Mouse (Mus musculus) kidney, adult 2 months (tissue): ENCODE data around the gene Tmem95. TPM values are rescaled to one million over a fixed set of nuclear protein-coding genes. Genes with fewer than 3 reads are reported as not detected.

ENCODE experiments used
- DNase-seq: peaks from one replicate; pipeline ENCODE4 v3.0.0; 2021
- H3K27ac ChIP-seq: fragments of 200-500 bp; 2 replicates; pipeline ENCODE4 v1.5.1; 2012; ENCODE audit warnings: low read depth, low read length, control low read depth, inconsistent platforms; ENCODE audit not compliant: insufficient read depth
- H3K27me3 ChIP-seq: fragments of 200-500 bp; replicated peaks from 2 replicates; pipeline ENCODE4 v1.6.1; 2012; ENCODE audit warnings: mild to moderate bottlenecking, moderate library complexity, low read length, inconsistent platforms; ENCODE audit not compliant: control insufficient read depth, insufficient read depth
- H3K36me3 ChIP-seq: fragments of 200-500 bp; 2 replicates; pipeline ENCODE4 v1.6.1; 2012; ENCODE audit warnings: mild to moderate bottlenecking, moderate library complexity, low read length, inconsistent platforms; ENCODE audit not compliant: control insufficient read depth, insufficient read depth
- H3K4me1 ChIP-seq: fragments of 200-500 bp; 2 replicates; pipeline ENCODE4 v1.6.1; 2011; ENCODE audit warnings: low read length; ENCODE audit not compliant: control insufficient read depth, insufficient read depth
- H3K4me3 ChIP-seq: fragments of 200-500 bp; 2 replicates; pipeline ENCODE4 v1.5.1; 2011; ENCODE audit warnings: mild to moderate bottlenecking, low read depth, low read length, control low read depth; ENCODE audit not compliant: insufficient read depth
- CTCF ChIP-seq: fragments of 200-500 bp; conservative IDR thresholded peaks from 2 replicates; pipeline ENCODE4 v1.5.1; 2011; ENCODE audit warnings: low read depth, mild to moderate bottlenecking, control low read depth, low read length, moderate library complexity, mixed read lengths; ENCODE audit not compliant: insufficient read depth, insufficient read length
- POLR2A ChIP-seq: fragments of 200-500 bp; IDR thresholded peaks from one replicate; pipeline ENCODE4 v1.6.1; 2011; ENCODE audit warnings: low read depth, low read length, control low read depth
- WGBS: fragments of 180-500 bp; shearing (Covaris S2); methylation state at CpG from one replicate; pipeline ENCODE4 v1.1.7; 2018; 5-methylcytosine and 5-hydroxymethylcytosine counted together
- polyA plus RNA-seq: library from polyadenylated mRNA; depleted of rRNA; stranded (reverse); fragments of >200 nt; gene quantifications from 2 replicates; pipeline ENCODE4 v1.2.3, GENCODE M21; 2012

Tmem95 gene
- polyA plus RNA-seq, 1 experiment = not detected

- Histone ChIP-seq H3K4me3 (peak within 1 kb of the TSS; percentile 67), H3K27ac (peak within 1 kb of the TSS; percentile 96), H3K36me3 (no peaks in the 10 kb centered on the region), H3K4me1 (peaks cover 3% of the 10 kb centered on the region; the same call in 1 of the 2 replicates), H3K27me3 (no peaks in the 10 kb centered on the region)
- peak; percentile 97 for DNase-seq
- TF ChIP-seq CTCF = no peak
- TF ChIP-seq POLR2A = peak; percentile 59
- under 1% methylated on average over 38 of the region's 38 CpGs for WGBS
Measured at GRCm38 (mm10) chr11:69900471-69901405, 22.9 kb upstream of the Tmem95 start, which contains the start of the genes 2810408A11Rik and Neurl4. Gene 2810408A11Rik (minus strand): TSS chr11:69900987. Gene Neurl4 (plus strand): TSS chr11:69901072.

DNA sequence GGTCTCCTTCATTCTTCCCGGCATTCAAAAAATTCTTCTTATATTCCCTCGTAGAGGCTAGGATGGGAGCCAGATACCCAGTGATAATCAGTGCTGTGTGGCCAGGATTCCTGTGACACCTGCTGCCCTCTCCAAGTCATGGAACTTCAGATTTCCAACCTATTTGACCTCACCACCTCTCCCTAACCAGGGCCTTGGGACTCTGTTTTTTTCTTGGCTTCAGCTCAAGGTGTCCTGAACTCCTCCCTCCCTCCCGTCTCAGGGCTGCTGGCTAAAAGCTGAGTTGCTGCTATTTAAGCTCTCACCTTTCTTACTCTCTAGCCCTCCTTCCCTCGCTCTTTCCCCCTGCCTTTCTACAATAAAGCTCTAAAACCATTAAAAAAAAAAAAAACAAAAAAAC, 22.1 kb upstream of the Tmem95 start:
- Histone ChIP-seq H3K27ac (no peak overlapping the region), H3K4me1 (peaks cover 3% of the 10 kb centered on the region; the same call in 1 of the 2 replicates), H3K4me3 (no peak overlapping the region), H3K36me3 (no peaks in the 10 kb centered on the region), H3K27me3 (no peaks in the 10 kb centered on the region)
- WGBS = 19% methylated on average over 4 of the region's 4 CpGs
- TF ChIP-seq CTCF (no peak), POLR2A (no peak)
- peak; percentile 66 for DNase-seq

DNA sequence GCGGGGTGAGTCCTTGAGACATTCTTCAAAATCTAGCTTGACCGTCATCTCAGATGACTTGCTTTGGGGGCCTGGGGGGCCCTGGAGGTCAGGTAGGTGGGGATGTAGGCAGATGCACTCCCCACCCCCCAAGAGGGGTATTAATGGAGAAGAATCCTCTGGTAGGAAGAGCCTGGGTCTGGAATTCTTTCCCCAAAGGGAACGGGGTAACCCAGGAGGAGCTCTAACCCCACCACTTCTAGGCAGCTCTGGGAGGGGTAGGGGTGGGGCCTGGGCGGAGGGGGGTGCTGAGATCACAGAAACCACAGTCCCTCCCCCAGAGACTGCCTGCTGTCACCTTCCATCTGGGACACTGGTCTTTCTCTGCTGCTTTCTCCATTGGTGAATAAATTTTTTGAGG, 17.5 kb upstream of the Tmem95 start, which contains the start of gene Acap1:
Gene Acap1 (minus strand): TSS at position 249 of the 400 bp plus-strand sequence.
- H3K27ac ChIP-seq = no peak within 1 kb of the TSS
- H3K4me3 ChIP-seq = no peak within 1 kb of the TSS
- no peaks in the 10 kb centered on the region for H3K27me3 ChIP-seq
- DNase-seq = no peak
- WGBS = 76% methylated on average over 4 of the region's 4 CpGs
- H3K36me3 ChIP-seq = no peaks in the 10 kb centered on the region
- TF ChIP-seq CTCF (no peak), POLR2A (no peak)
- peaks cover 3% of the 10 kb centered on the region; the same call in 1 of the 2 replicates for H3K4me1 ChIP-seq

DNA sequence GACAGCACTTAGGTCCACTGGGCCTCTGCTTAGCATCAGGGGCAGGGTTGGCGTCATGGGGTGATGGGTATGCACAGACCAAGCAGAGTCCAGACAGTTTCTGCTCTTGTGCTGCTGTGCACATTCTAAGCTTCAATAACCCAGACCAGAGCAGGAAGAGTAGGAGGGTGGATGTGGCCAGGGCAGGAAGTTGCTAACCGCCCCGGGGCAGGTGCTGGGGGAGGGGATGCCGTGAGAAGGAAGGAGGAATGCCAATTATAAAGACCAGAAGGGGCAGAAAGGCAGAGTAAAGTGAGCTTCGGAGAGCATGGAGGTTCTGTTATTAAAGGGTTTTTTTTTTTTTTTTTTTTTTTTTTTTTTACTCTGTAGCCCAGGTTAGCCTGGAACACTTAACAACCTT, 16.9 kb upstream of the Tmem95 start:
- TF ChIP-seq POLR2A (no peak), CTCF (no peak)
- Histone ChIP-seq H3K27me3 (no peaks in the 10 kb centered on the region), H3K27ac (no peak overlapping the region), H3K36me3 (no peaks in the 10 kb centered on the region), H3K4me3 (no peak overlapping the region), H3K4me1 (0 out of 2 replicates have a peak, but pooled peaks cover under 1% of the 10 kb centered on the region)
- WGBS = 61% methylated on average over 5 of the region's 5 CpGs
- DNase-seq = no peak

- no peak for DNase-seq
- Histone ChIP-seq H3K27me3 (no peaks in the 10 kb centered on the region), H3K4me3 (no peak overlapping the region), H3K36me3 (no peaks in the 10 kb centered on the region), H3K4me1 (no peaks in the 10 kb centered on the region; the same call in 1 of the 2 replicates), H3K27ac (no peak overlapping the region)
- WGBS = 74% methylated on average over 4 of the region's 4 CpGs
- TF ChIP-seq POLR2A (no peak), CTCF (no peak)
Measured at GRCm38 (mm10) chr11:69891482-69891881, 13.7 kb upstream of the Tmem95 start.

DNA sequence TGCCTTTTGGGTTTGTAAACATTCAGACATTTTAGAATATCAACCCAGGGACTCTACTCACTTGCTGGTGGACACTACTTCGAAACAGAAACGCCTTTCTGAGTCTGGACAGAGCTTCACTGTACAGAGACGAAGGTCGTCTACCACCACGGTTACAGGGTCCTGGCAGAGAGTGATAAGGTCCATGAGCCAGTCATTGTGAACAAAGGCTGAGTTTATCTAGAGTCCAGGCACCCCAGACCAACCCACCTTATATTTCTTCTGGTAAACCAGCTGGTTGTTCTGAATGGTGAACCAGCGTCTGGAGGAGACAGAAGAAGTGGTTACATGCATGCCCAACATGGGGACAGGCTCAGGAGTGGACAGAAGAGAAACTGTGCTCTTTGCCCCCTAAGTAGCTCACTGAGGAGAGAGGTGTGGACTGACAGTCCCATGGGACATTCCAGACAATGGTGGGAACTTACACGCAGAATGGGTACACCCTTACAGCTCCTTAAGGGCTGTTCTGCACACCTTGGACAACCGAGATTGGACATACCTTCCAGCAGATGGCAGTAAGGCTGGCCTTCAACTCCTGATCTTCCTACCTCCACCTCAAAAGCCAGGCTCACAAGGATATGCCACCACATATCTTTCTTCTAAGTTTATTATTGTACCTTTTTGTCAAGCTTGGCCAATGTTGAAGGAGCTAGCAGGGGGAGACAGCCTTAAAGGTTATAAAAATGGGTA, 9.3 kb upstream of the Tmem95 start:
- TF ChIP-seq POLR2A = no peak
- DNase-seq = peak; percentile 70
- H3K4me1 ChIP-seq = no peaks in the 10 kb centered on the region; the same call in 1 of the 2 replicates
- WGBS = 64% methylated on average over 8 of the region's 8 CpGs
- H3K36me3 ChIP-seq = no peaks in the 10 kb centered on the region
- H3K4me3 ChIP-seq = no peak overlapping the region
- H3K27ac ChIP-seq = no peak overlapping the region
- no peaks in the 10 kb centered on the region for H3K27me3 ChIP-seq

- peak overlapping the region; percentile 21; the same call in 1 of the 2 replicates for H3K4me3 ChIP-seq
- TF ChIP-seq POLR2A (no peak), CTCF (no peak)
- no peaks in the 10 kb centered on the region for H3K36me3 ChIP-seq
- H3K27ac ChIP-seq = peak overlapping the region; percentile 48
- 54% methylated on average over 8 of the region's 8 CpGs for WGBS
- peak; percentile 58 for DNase-seq
- peaks cover 9% of the 10 kb centered on the region; the same call in 1 of the 2 replicates for H3K4me1 ChIP-seq
- no peaks in the 10 kb centered on the region for H3K27me3 ChIP-seq
Measured at GRCm38 (mm10) chr11:69884663-69885062, 6.8 kb upstream of the Tmem95 start.
